Comparison of ENCODE assay signal across 10 mouse cellular contexts in genomic region chr6:127614083-127614984, GRCm38 (mm10). TPM values are rescaled to one million over a fixed set of nuclear protein-coding genes. Genes with fewer than 3 reads are reported as not detected.
DNase-seq lines count a peak whose midpoint lies in the region; ATAC-seq lines count a peak whose summit lies in the region.
"Had no signal": no experiment of that assay in that cellular context is flagged by ENCODE, and none has a peak within 500 bp of the region (broad histone marks: within the 10 kb centered on the region; RNA-seq: fewer than 3 reads in every experiment).

No protein-coding gene starts in this region.

- DNase-seq in kidney, postnatal 25 days, result no peak
- no peak for DNase-seq in cerebellum, postnatal 14 days
- no peak for DNase-seq in cerebellum, postnatal 25 days
- DNase-seq: liver, embryonic 13.5 days had no signal

- no peak overlapping the region for H3K27ac ChIP-seq in kidney, embryonic 15.5 days
- peak overlapping the region; percentile 54; the same call in 1 of the 2 replicates for H3K27ac ChIP-seq in forebrain, embryonic 15.5 days (replicated peaks)
- no peak overlapping the region for H3K27ac ChIP-seq in limb, embryonic 12.5 days
- H3K27ac ChIP-seq in neural tube, embryonic 12.5 days, result no peak overlapping the region
- H3K27ac ChIP-seq: liver, embryonic 13.5 days had no signal

- H3K36me3 ChIP-seq in kidney, embryonic 15.5 days, result no peaks in the 10 kb centered on the region
- H3K36me3 ChIP-seq in forebrain, embryonic 15.5 days, result no peaks in the 10 kb centered on the region
- no peaks in the 10 kb centered on the region for H3K36me3 ChIP-seq in limb, embryonic 12.5 days
- no peaks in the 10 kb centered on the region for H3K36me3 ChIP-seq in neural tube, embryonic 12.5 days
- H3K36me3 ChIP-seq: liver, embryonic 13.5 days had no signal

- no peak overlapping the region for H3K4me3 ChIP-seq in kidney, embryonic 15.5 days (replicated peaks)
- no peak overlapping the region for H3K4me3 ChIP-seq in forebrain, embryonic 15.5 days
- no peak overlapping the region for H3K4me3 ChIP-seq in limb, embryonic 12.5 days (replicated peaks)
- no peak overlapping the region for H3K4me3 ChIP-seq in neural tube, embryonic 12.5 days
- H3K4me3 ChIP-seq: erythroblast, embryonic 14.5 days; liver, embryonic 13.5 days had no signal

- H3K9ac ChIP-seq in kidney, embryonic 15.5 days, result no peak overlapping the region
- no peak overlapping the region for H3K9ac ChIP-seq in forebrain, embryonic 15.5 days (replicated peaks)
- no peak overlapping the region for H3K9ac ChIP-seq in limb, embryonic 12.5 days (replicated peaks)
- H3K9ac ChIP-seq in neural tube, embryonic 12.5 days, result no peak overlapping the region
- H3K9ac ChIP-seq: liver, embryonic 13.5 days had no signal

- no peaks in the 10 kb centered on the region for H3K9me3 ChIP-seq in kidney, embryonic 15.5 days (replicated peaks)
- H3K9me3 ChIP-seq in forebrain, embryonic 15.5 days, result no peaks in the 10 kb centered on the region
- H3K9me3 ChIP-seq in limb, embryonic 12.5 days, result no peaks in the 10 kb centered on the region
- H3K9me3 ChIP-seq in neural tube, embryonic 12.5 days, result no peaks in the 10 kb centered on the region
- H3K9me3 ChIP-seq: liver, embryonic 13.5 days had no signal

- 0 out of 2 replicates have a peak overlapping the region, but pooled peaks have one; percentile 7 for H3K4me2 ChIP-seq in kidney, embryonic 15.5 days
- no peak overlapping the region for H3K4me2 ChIP-seq in forebrain, embryonic 15.5 days (replicated peaks)
- H3K4me2 ChIP-seq in limb, embryonic 12.5 days, result peak overlapping the region; percentile 13; the same call in 1 of the 2 replicates
- H3K4me2 ChIP-seq in neural tube, embryonic 12.5 days (replicated peaks), result 0 out of 2 replicates have a peak overlapping the region, but pooled peaks have one; percentile 10
- H3K4me2 ChIP-seq: liver, embryonic 13.5 days had no signal

- H3K27me3 ChIP-seq in kidney, embryonic 15.5 days, result no peaks in the 10 kb centered on the region
- H3K27me3 ChIP-seq in forebrain, embryonic 15.5 days, result no peaks in the 10 kb centered on the region
- H3K27me3 ChIP-seq in limb, embryonic 12.5 days, result peaks cover 7% of the 10 kb centered on the region; the same call in 1 of the 2 replicates
- H3K27me3 ChIP-seq in neural tube, embryonic 12.5 days (replicated peaks), result no peaks in the 10 kb centered on the region
- H3K27me3 ChIP-seq: liver, embryonic 13.5 days had no signal

- WGBS in kidney, embryonic 15.5 days, result 46% methylated on average over 13 of the region's 13 CpGs
- WGBS in forebrain, embryonic 15.5 days, result 52% methylated on average over 13 of the region's 13 CpGs
- WGBS in limb, embryonic 12.5 days, result 49% methylated on average over 13 of the region's 13 CpGs
- 43% methylated on average over 13 of the region's 13 CpGs for WGBS in neural tube, embryonic 12.5 days

- 0 out of 2 replicates have a peak, but pooled peaks have one; percentile 12 for ATAC-seq in kidney, embryonic 15.5 days (replicated peaks; ENCODE audit: low FRiP score)
- peak; percentile 42 for ATAC-seq in forebrain, embryonic 15.5 days (replicated peaks)
- ATAC-seq in limb, embryonic 12.5 days (ENCODE audit: insufficient number of reproducible peaks, insufficient read depth, low FRiP score, low TSS enrichment, low read depth), result 0 out of 2 replicates have a peak, but pooled peaks have one; percentile 43
- peak; percentile 76 for ATAC-seq in neural tube, embryonic 12.5 days (ENCODE audit: low FRiP score, low read depth)
- no peak for ATAC-seq in erythroblast, adult 5-6 weeks (replicated peaks; ENCODE audit: low FRiP score, poor library complexity, severe bottlenecking)

- H3K4me1 ChIP-seq in kidney, embryonic 15.5 days, result peaks cover 12% of the 10 kb centered on the region
- H3K4me1 ChIP-seq in forebrain, embryonic 15.5 days, result peaks cover 13% of the 10 kb centered on the region
- peaks cover 11% of the 10 kb centered on the region for H3K4me1 ChIP-seq in limb, embryonic 12.5 days (replicated peaks)
- peaks cover 12% of the 10 kb centered on the region for H3K4me1 ChIP-seq in neural tube, embryonic 12.5 days
- H3K4me1 ChIP-seq: liver, embryonic 13.5 days had no signal

RNA-seq across cellular contexts. Expression of gene Cracr2a, which starts 53.2 kb away (rescaled TPM):
- 1.8 and 1.9 TPM in 2 replicates for polyA plus RNA-seq in kidney, embryonic 15.5 days (2015; fragmentation: Nextera tagmentation; extraction: Ambion mirVana)
- polyA plus RNA-seq in forebrain, embryonic 15.5 days (2015; fragmentation: Nextera tagmentation; extraction: Ambion mirVana), result 0.13 and 0.31 TPM in 2 replicates
- 1.8 and 2.5 TPM in 2 replicates for polyA plus RNA-seq in limb, embryonic 12.5 days (2016; fragmentation: Nextera tagmentation; extraction: Ambion mirVana)
- polyA plus RNA-seq in neural tube, embryonic 12.5 days (2016; fragmentation: Nextera tagmentation; extraction: Ambion mirVana), result 0.81 and 1.3 TPM in 2 replicates
- 4.0 and 4.2 TPM in 2 replicates for total RNA-seq in erythroblast, adult 5-6 weeks (2015; ENCODE audit: low replicate concordance)
- total RNA-seq in erythroblast, adult 5-6 weeks (2017; ENCODE audit: low replicate concordance), result 2.4 and 2.9 TPM in 2 replicates
